Mouse (Mus musculus): ENCODE data around the gene Lipa. TPM values are rescaled to one million over a fixed set of nuclear protein-coding genes. Genes with fewer than 3 reads are reported as not detected.
A peak's percentile ranks its signal among the peaks of the same experiment; 100 is the strongest.

Lipa gene
- polyA plus RNA-seq (2016; fragmentation: Nextera tagmentation; extraction: Ambion mirVana): 33.4 and 35.0 TPM in 2 replicates

DNA sequence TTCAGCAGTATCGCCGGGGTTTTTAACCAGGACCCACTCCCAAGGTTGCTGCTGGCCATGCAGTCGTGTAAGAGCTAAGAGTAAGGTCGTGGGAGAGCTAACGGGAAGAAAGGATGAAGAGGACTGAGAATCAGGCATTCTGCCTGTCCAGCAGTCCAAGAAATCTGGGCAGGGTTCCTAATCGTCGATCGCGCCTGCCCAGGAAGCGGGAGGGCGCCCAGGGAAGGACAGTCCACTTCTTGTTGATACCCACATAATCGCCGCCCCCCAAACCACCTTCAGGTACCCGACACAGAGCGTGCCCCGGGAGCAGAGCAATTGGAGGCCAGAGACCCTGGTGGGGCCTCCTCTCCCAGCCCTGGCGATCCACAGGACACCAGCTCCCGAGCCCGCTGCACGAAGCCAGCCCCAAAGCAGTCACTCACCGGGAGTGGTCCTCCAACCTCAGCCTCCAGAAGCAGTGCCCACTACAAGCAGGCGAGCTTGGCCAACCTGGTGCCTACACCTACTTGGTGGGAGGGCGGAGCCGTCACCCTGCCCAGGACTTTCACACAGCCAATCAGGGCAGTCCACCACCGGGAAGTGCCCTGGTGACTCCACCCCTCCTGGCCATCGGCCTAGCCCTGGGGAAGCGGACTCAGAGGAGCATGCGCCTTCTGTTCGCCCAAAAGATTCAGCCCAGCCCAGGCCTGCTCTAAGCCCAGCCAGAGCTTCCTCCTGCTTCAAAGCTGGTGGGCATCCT, at the start of gene Lipa:
Gene Lipa, minus strand, starts transcription at position 534 of the 742 bp plus-strand sequence.
- peak within 1 kb of the TSS; percentile 75 for H3K9ac ChIP-seq
- peak within 1 kb of the TSS; percentile 73 for H3K4me3 ChIP-seq
- H3K9me3 ChIP-seq (replicated peaks): no peaks in the 10 kb centered on the region
- no peaks in the 10 kb centered on the region for H3K27me3 ChIP-seq (replicated peaks)
- WGBS (ENCODE audit: insufficient replicate concordance): under 1% methylated on average over 29 of the region's 29 CpGs
- peak within 1 kb of the TSS; percentile 77 for H3K27ac ChIP-seq
- H3K4me2 ChIP-seq: peak within 1 kb of the TSS; percentile 98
- ATAC-seq: peak; percentile 100
- peaks cover 20% of the 10 kb centered on the region for H3K4me1 ChIP-seq
- no peaks in the 10 kb centered on the region for H3K36me3 ChIP-seq

DNA sequence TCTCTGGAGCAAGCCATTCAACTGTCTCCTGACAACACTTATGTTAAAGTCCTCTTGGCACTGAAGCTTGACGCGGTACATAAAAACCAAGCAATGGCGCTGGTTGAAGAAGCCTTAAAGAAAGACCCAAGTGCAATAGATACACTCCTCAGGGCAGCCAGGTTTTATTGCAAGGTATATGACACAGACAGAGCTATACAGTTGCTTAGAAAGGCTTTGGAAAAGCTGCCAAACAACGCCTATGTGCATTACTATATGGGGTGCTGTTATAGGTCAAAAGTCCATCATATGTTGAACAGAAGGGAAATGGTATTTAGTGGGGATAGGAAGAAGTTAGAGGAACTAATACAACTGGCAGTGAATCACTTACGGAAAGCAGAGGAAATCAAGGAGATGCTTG, 46.4 kb upstream of the Lipa start:
- Histone ChIP-seq H3K27ac (no peak overlapping the region), H3K9me3 (replicated peaks) (no peaks in the 10 kb centered on the region), H3K4me2 (no peak overlapping the region), H3K4me3 (no peak overlapping the region), H3K9ac (no peak overlapping the region), H3K36me3 (0 out of 2 replicates have a peak, but pooled peaks cover 2% of the 10 kb centered on the region), H3K27me3 (replicated peaks) (no peaks in the 10 kb centered on the region), H3K4me1 (0 out of 2 replicates have a peak, but pooled peaks cover 5% of the 10 kb centered on the region)
- ATAC-seq: no peak
- WGBS (ENCODE audit: insufficient replicate concordance): 79% methylated on average over 5 of the region's 5 CpGs

DNA sequence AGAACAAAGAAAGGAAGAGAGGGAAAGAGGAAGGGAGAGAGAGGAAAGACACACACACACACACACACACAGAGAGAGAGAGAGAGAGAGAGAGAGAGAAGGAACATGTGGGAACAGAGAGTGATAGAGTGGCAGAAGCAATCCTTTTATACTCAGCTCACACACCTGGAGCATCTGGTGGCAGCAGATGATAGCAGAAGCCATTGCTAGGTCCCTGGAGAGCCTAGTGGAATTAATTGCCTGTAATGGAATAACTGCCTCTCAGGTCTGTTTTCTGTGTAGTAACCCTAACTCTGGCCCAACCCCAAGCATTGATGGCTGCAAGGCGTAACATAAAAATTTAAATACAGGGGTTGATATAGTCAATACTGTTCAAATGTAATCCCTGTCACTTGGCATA, 43.8 kb upstream of the Lipa start:
- H3K27me3 ChIP-seq (replicated peaks): no peaks in the 10 kb centered on the region
- ATAC-seq: no peak
- H3K4me2 ChIP-seq: no peak overlapping the region
- no peak overlapping the region for H3K9ac ChIP-seq
- H3K9me3 ChIP-seq (replicated peaks): no peaks in the 10 kb centered on the region
- H3K4me3 ChIP-seq: no peak overlapping the region
- 0 out of 2 replicates have a peak, but pooled peaks cover 2% of the 10 kb centered on the region for H3K36me3 ChIP-seq
- WGBS (ENCODE audit: insufficient replicate concordance): 78% methylated on average over 1 of the region's 1 CpGs
- 0 out of 2 replicates have a peak, but pooled peaks cover 5% of the 10 kb centered on the region for H3K4me1 ChIP-seq
- H3K27ac ChIP-seq: no peak overlapping the region

DNA sequence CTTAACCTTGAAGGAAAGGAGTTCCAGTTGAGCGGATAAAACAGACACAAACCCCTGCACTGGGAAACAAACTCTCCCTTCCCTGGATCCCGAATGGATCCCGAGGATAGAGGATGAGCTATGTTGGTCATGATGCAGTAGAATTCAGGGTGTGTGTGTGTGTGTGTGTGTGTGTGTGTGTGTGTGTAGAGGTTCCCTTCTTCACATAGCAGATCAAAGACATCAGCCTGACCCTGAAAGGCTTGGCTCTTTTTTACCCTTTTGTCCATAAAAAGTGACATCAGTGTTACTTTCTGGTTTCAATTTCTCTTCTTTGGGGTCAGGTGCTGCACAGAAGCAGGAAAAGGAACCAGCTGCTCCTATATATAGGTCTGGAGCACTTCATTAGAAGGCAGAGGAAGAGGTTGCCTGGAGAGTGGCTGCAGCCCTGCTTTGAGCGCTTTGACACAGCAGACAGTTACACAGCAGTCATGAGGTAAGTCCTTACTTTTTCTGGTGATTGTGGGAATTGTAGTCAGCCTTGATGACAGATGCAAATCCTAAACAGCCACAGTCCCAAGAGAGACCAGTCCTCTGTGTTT, 42.7 kb upstream of the Lipa start:
- Histone ChIP-seq H3K9ac (no peak overlapping the region), H3K27ac (no peak overlapping the region), H3K4me1 (0 out of 2 replicates have a peak, but pooled peaks cover 5% of the 10 kb centered on the region), H3K27me3 (replicated peaks) (no peaks in the 10 kb centered on the region), H3K36me3 (0 out of 2 replicates have a peak, but pooled peaks cover 2% of the 10 kb centered on the region), H3K9me3 (replicated peaks) (no peaks in the 10 kb centered on the region), H3K4me2 (no peak overlapping the region), H3K4me3 (no peak overlapping the region)
- no peak for ATAC-seq
- WGBS (ENCODE audit: insufficient replicate concordance): 63% methylated on average over 4 of the region's 4 CpGs

DNA sequence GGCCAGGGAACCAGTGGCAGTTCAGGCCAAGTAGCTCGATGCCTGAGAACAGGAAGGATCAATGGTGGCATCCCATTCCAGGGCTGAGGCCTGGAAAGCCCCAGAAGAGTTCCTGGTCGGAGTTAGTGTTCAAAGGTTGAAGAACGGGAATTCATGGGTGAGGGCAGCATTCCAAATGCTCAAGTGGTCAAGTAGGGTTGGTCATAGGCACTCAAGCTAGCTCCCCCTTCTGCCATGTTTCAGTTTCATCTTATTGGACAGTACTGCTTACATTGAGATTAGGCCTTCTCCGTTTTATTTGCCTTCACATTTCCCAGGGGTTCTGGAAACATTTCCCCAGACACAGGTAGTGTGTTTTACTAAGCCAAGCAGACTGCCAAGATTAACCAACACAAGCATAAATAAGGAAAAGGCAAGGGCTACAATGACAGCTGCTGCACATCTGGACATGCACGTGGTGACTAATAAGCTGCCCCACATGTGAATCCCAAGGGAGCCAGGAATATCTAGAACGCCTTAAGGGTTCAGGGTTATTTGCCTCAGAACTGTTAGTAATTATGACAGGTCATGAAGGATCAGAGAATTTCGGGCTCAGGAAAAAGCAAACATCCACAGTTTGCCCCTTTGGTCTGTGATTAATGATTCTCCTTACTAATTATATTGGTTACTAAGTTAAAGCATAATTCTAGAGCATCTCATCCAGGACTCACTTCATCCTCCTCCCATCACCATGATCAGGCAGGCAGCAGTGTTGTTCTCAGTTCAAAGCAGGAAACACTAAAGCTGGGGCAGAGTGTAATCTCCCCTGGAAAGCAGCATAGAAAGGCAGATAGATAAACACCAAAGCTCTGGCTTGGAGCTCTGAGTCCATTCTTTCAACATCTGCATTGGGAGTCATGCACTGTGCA, 42.0 kb upstream of the Lipa start:
- no peak for ATAC-seq
- no peak overlapping the region for H3K27ac ChIP-seq
- H3K4me1 ChIP-seq: 0 out of 2 replicates have a peak, but pooled peaks cover 5% of the 10 kb centered on the region
- no peaks in the 10 kb centered on the region for H3K27me3 ChIP-seq (replicated peaks)
- H3K9me3 ChIP-seq (replicated peaks): no peaks in the 10 kb centered on the region
- H3K9ac ChIP-seq: no peak overlapping the region
- H3K36me3 ChIP-seq: 0 out of 2 replicates have a peak, but pooled peaks cover 2% of the 10 kb centered on the region
- H3K4me2 ChIP-seq: no peak overlapping the region
- WGBS (ENCODE audit: insufficient replicate concordance): 57% methylated on average over 7 of the region's 7 CpGs
- no peak overlapping the region for H3K4me3 ChIP-seq

DNA sequence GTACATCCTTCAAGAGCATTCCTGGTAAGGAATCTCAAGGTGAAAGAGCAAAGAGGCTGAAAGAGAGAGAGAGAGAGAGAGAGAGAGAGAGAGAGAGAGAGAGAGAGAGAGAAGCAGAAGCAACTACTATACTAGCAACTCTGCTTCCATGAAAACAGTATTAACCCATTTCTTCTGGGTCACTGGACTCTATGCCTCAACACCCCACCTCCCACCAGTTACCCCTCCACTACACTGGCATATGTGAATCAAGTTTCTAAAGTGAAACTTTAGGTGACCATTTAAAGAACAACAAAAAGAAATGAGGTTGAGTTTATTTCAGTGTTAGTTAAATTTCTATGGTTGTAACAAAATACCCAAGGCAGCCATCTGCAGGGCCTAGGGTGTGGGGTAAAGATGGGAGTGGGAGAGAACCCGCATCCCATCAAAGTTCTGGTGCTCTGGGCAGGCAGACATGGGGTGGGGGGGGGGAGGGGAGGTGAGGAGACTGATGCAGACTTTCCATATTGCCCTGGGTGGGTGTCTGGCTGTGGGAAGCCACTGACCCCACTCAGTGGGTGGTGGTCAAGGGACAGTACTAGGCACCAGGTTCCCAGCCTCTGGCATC, 39.0 kb upstream of the Lipa start:
- H3K27me3 ChIP-seq (replicated peaks): no peaks in the 10 kb centered on the region
- H3K36me3 ChIP-seq: no peaks in the 10 kb centered on the region
- no peak overlapping the region for H3K4me3 ChIP-seq
- H3K4me2 ChIP-seq: no peak overlapping the region
- H3K9ac ChIP-seq: no peak overlapping the region
- no peaks in the 10 kb centered on the region for H3K9me3 ChIP-seq (replicated peaks)
- WGBS (ENCODE audit: insufficient replicate concordance): 65% methylated on average over 1 of the region's 1 CpGs
- no peak for ATAC-seq
- H3K4me1 ChIP-seq: peaks cover 16% of the 10 kb centered on the region; the same call in 1 of the 2 replicates
- no peak overlapping the region for H3K27ac ChIP-seq

DNA sequence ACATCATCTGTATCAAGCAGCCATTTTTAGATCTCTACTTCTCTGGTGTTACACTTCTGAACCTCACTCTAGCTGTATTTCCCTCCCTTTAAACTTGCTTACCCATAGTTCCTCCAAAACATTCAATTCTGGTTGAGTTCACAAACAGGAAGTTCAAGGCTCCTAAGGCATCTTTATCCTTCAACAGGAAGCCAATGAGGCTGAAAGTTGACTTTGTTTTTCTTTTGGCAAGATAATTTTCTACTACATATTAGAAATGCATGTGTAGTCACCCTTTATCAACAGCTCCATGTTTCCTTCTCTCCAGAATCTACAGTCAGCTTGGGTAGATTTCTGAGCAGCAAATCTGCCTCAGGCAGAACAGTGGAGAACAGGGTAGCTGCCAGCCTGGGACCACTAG, 35.3 kb upstream of the Lipa start:
- Histone ChIP-seq H3K9me3 (replicated peaks) (no peaks in the 10 kb centered on the region), H3K27ac (no peak overlapping the region), H3K4me3 (no peak overlapping the region), H3K27me3 (replicated peaks) (no peaks in the 10 kb centered on the region), H3K4me1 (peaks cover 11% of the 10 kb centered on the region; the same call in 1 of the 2 replicates), H3K4me2 (no peak overlapping the region), H3K36me3 (no peaks in the 10 kb centered on the region), H3K9ac (no peak overlapping the region)
- no peak for ATAC-seq

DNA sequence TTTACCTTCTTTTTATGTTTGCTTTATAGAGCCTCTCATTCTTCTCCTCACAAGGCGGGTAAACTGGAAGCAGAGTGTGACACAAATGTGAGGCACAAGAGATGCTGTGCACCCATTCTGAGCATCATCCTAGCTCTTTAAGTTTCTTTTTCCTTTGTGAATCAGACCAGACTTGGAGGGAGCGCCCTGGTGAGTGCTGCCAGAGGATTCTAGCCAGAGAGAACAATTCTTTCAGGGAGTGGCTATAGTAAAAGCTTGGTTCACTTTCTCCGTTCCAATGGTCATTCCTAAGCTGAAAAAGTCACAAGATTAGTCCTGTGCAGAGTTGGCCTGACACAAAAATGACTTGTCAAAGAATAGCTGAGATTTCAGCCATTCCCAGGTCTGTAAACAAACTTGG, 29.3 kb upstream of the Lipa start:
- Histone ChIP-seq H3K4me3 (no peak overlapping the region), H3K27me3 (replicated peaks) (no peaks in the 10 kb centered on the region), H3K4me2 (no peak overlapping the region), H3K4me1 (0 out of 2 replicates have a peak, but pooled peaks cover 4% of the 10 kb centered on the region), H3K9me3 (replicated peaks) (no peaks in the 10 kb centered on the region), H3K9ac (no peak overlapping the region), H3K27ac (no peak overlapping the region), H3K36me3 (no peaks in the 10 kb centered on the region; the same call in 1 of the 2 replicates)
- no peak for ATAC-seq
- 55% methylated on average over 3 of the region's 3 CpGs for WGBS (ENCODE audit: insufficient replicate concordance)

DNA sequence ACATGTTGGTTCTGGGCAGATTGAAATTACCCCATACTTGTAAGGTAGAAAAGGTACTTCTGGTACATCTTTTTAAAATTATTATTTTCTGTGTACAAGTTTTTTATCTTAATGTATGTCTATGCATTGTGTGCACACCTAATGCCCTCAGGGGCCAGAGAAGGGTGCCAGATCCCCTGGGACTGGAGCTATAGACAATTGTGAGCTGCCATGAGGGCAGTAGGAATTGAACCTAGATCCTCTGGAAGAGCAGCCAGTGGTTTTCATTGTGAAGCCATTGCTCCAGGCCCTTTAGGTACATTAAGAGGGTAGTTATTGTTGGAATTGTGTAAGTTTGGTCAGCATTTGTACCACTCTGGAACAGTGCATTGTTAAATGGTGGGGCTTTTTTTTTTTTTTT, 26.8 kb upstream of the Lipa start:
- no peak overlapping the region for H3K4me2 ChIP-seq
- no peak overlapping the region for H3K27ac ChIP-seq
- no peaks in the 10 kb centered on the region for H3K9me3 ChIP-seq (replicated peaks)
- peaks cover 15% of the 10 kb centered on the region; the same call in 1 of the 2 replicates for H3K4me1 ChIP-seq
- H3K27me3 ChIP-seq (replicated peaks): no peaks in the 10 kb centered on the region
- H3K9ac ChIP-seq: no peak overlapping the region
- no peak overlapping the region for H3K4me3 ChIP-seq
- no peaks in the 10 kb centered on the region; the same call in 1 of the 2 replicates for H3K36me3 ChIP-seq
- ATAC-seq: no peak

DNA sequence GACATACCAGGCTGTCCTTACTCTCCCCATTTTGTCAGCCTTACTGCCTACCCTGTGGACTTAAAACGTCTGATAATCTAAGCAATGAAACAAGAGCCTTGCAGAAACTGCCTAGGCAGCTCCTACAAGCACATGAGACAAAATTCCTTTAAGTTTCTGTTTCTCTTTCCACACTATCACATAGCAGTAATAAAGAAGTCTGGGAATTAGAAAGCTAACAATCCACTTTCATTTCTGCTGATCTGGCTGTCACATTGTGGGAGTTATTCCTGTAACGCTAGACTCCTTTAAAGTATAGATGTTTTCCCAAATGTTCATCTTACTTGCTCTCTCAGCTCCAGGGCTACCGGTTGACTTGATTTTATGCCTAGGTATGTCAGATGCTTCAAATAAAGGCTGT, 26.2 kb upstream of the Lipa start:
- no peak overlapping the region for H3K9ac ChIP-seq
- H3K4me3 ChIP-seq: no peak overlapping the region
- no peak overlapping the region for H3K4me2 ChIP-seq
- no peak for ATAC-seq
- H3K4me1 ChIP-seq: peaks cover 15% of the 10 kb centered on the region; the same call in 1 of the 2 replicates
- no peaks in the 10 kb centered on the region; the same call in 1 of the 2 replicates for H3K36me3 ChIP-seq
- H3K9me3 ChIP-seq (replicated peaks): no peaks in the 10 kb centered on the region
- WGBS (ENCODE audit: insufficient replicate concordance): 62% methylated on average over 3 of the region's 3 CpGs
- H3K27me3 ChIP-seq (replicated peaks): no peaks in the 10 kb centered on the region
- H3K27ac ChIP-seq: no peak overlapping the region

DNA sequence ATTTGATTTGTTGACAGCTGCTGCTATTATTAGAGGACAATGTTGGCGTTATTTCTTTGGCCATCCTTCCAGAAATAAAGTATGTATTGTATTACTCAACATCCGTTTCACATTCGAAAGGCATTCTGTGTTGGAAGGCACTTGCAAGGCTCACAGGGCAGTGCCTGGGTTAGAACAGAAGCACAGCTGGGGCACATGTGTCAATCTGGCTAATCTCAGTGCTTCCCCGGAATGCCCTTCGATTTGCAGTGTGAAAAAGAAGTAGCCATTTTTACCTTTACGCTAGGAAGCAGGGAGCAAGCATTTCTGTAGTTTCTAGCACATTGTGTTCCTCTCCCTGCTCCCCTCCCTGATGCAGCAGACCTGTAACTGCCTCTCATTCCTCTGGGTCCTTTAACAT, 25.7 kb upstream of the Lipa start:
- Histone ChIP-seq H3K4me2 (no peak overlapping the region), H3K4me3 (no peak overlapping the region), H3K36me3 (no peaks in the 10 kb centered on the region; the same call in 1 of the 2 replicates), H3K27ac (no peak overlapping the region), H3K9ac (no peak overlapping the region), H3K9me3 (replicated peaks) (no peaks in the 10 kb centered on the region), H3K27me3 (replicated peaks) (no peaks in the 10 kb centered on the region), H3K4me1 (peaks cover 15% of the 10 kb centered on the region; the same call in 1 of the 2 replicates)
- 70% methylated on average over 6 of the region's 6 CpGs for WGBS (ENCODE audit: insufficient replicate concordance)
- ATAC-seq: no peak
